Mouse (Mus musculus) stomach, embryonic 14.5 days (tissue): ENCODE measurements around the gene Fpr2. TPM values are rescaled to one million over a fixed set of nuclear protein-coding genes. Genes with fewer than 3 reads are reported as not detected.
"Not testable (repeated sequence)": the region's sequence is repeated elsewhere in the genome, so short reads cannot be mapped to it uniquely, and the experiment has no call there.

Source experiments
- ATAC-seq: fragments of 200-750 bp; cut with Nextera tagmentation; 2 replicates; pipeline ENCODE4 v1.8.0; 2017; ENCODE audit warnings: low read depth, moderate TSS enrichment; ENCODE audit not compliant: insufficient number of reproducible peaks, insufficient read depth, low FRiP score
- H3K27ac ChIP-seq: fragments of 300-500 bp; sonication (generic); 2 replicates; pipeline ENCODE4 v1.5.1; 2014; ENCODE audit warnings: mild to moderate bottlenecking, low read length, moderate library complexity, mixed read lengths
- H3K27me3 ChIP-seq: fragments of 300-500 bp; sonication (generic); 2 replicates; pipeline ENCODE4 v1.6.1; 2014; ENCODE audit warnings: low read length, control low read depth, mixed read lengths; ENCODE audit not compliant: control insufficient read depth, insufficient read depth
- H3K36me3 ChIP-seq: fragments of 300-500 bp; sonication (generic); 2 replicates; pipeline ENCODE4 v1.6.1; 2014; ENCODE audit warnings: mild to moderate bottlenecking, control low read depth, low read length, moderate library complexity, mixed read lengths; ENCODE audit not compliant: control insufficient read depth, insufficient read depth
- H3K4me1 ChIP-seq: fragments of 300-500 bp; sonication (generic); 2 replicates; pipeline ENCODE4 v1.6.1; 2014; ENCODE audit warnings: low read length, control low read depth, mixed read lengths; ENCODE audit not compliant: control insufficient read depth, insufficient read depth
- H3K4me2 ChIP-seq: fragments of 300-500 bp; sonication (generic); replicated peaks from 2 replicates; pipeline ENCODE4 v1.6.1; 2014; ENCODE audit warnings: low read depth, low read length, control low read depth
- H3K4me3 ChIP-seq: fragments of 300-500 bp; sonication (generic); 2 replicates; pipeline ENCODE4 v1.5.1; 2014; ENCODE audit warnings: low read depth, low read length, control low read depth
- H3K9ac ChIP-seq: fragments of 300-500 bp; sonication (generic); replicated peaks from 2 replicates; pipeline ENCODE4 v1.6.1; 2014; ENCODE audit warnings: low read depth, mild to moderate bottlenecking, control low read depth, low read length, moderate library complexity, mixed read lengths
- H3K9me3 ChIP-seq: fragments of 300-500 bp; sonication (generic); 2 replicates; pipeline ENCODE4 v1.6.1; 2016; ENCODE audit warnings: low read depth, low read length, control low read depth; ENCODE audit not compliant: control insufficient read depth
- WGBS: fragments of 180-500 bp; shearing (Covaris S2); extraction: QIAGEN DNeasy Blood & Tissue Kit; methylation state at CpG from one replicate; pipeline ENCODE4 v1.1.7; 2014; 5-methylcytosine and 5-hydroxymethylcytosine counted together
- polyA plus RNA-seq: library from polyadenylated mRNA; unstranded; fragments of >200 nt; fragmentation: Nextera tagmentation; extraction: Ambion mirVana; gene quantifications from 2 replicates; pipeline ENCODE4 v1.2.1, GENCODE M21; 2014

The Fpr2 gene
- 0.55 TPM in 1 of 2 replicates, not detected in the other for polyA plus RNA-seq

DNA sequence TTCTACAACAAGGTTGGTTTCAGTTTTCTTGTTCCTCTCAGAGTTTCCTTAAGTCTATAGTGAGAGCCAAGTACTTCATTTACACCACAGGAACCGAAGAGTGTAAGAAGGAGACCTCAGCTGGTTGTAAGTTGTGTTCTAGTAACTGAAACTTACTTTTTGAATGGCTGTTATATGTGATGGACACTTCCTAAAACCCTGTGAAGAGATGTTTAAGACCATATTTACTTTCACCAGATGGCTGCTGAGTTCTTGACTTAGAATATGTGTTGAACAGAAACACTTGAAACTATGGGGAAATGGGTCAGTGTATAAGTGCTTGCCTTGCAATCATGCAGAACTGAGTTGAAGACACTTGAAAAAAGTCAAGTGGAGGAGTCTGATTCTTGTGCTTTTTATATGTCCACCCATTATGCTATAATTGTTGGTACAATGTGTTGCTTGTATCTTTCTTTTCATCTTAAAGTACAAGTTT is at the start of gene Fpr2, which contains the start of gene Fpr3:
Fpr2 (plus strand) TSS at position 51 of the 475 bp plus-strand sequence.
Fpr3 (plus strand) TSS at position 79 of the 475 bp plus-strand sequence.
- ATAC-seq = no peak
- 51% methylated on average over 1 of the region's 1 CpGs for WGBS

DNA sequence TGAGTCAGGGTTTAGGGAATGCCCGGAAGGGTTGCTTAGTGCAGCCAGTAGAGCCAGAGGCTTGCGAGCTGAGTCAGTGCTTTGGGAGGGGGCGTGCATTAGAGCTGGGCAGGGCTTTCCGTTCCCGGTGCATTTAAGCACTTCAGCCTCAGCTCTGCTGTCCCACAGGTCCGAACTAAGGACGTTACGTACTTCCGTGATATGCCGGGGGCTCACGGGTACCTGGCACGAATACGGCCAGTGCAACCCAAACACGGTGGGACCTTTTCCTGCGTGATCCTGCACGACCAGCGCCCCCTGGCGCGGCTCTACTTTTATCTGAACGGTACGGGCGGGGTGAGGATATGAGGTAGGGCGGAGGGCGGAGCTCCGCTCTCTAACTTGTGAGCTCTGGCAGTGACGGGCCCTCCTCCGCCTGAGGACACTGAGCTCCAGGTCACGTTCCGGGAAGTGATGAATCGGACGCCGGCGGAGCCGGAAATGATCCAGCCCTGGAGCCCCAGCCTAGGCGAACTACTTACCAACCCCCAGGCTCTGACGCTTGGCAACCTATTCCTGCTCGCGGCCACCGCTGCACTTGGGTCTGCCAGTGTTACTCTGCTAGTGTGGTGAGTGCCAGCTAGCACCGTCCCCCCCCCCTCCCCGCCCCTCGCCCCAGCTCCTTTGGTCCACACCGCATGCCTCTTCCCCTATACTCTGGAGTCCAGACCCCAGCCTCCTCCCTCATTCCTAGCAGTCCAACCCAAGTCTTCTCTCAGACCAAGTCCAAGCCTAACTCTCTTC is 49.5 kb upstream of the Fpr2 start:
- Histone ChIP-seq H3K27me3 (no peaks in the 10 kb centered on the region), H3K36me3 (peaks cover 39% of the 10 kb centered on the region), H3K4me1 (peaks cover 37% of the 10 kb centered on the region), H3K9ac (peak overlapping the region; percentile 38; the same call in 1 of the 2 replicates), H3K4me3 (peak overlapping the region; percentile 32), H3K9me3 (no peaks in the 10 kb centered on the region), H3K27ac (peak overlapping the region; percentile 82), H3K4me2 (peak overlapping the region; percentile 55)
- peak; percentile 97 for ATAC-seq
- under 1% methylated on average over 42 of the region's 43 CpGs for WGBS

More for the DNA sequence above, at the start of gene Fpr2, which contains the start of gene Fpr3:
- no peaks in the 10 kb centered on the region for H3K9me3 ChIP-seq
- no peaks in the 10 kb centered on the region for H3K27me3 ChIP-seq
- H3K4me2 ChIP-seq = no peak within 1 kb of the TSS
- no peaks in the 10 kb centered on the region for H3K36me3 ChIP-seq
- no peak within 1 kb of the TSS for H3K27ac ChIP-seq
- H3K4me3 ChIP-seq = no peak within 1 kb of the TSS
- no peaks in the 10 kb centered on the region for H3K4me1 ChIP-seq
- no peak within 1 kb of the TSS for H3K9ac ChIP-seq

DNA sequence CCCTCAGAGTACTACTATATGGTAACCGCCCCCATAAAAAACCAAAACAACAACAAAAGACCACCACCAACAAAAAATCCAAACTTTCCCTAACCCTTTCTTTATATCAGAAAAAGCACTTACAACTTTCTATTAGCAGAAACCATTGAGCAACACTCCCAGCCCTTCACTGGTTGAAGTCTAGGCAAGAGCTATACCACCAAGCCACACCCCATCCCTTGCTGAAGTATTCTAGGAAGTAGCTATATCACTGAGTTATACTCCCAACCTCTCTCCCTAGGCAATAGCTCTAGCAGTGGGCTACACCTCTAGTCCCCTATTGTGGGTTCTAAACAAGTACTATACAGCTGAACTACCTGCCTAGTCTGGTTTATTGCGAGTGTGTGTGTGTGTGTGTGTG is 48.3 kb upstream of the Fpr2 start:
- Histone ChIP-seq H3K9ac (no peak overlapping the region), H3K27me3 (no peaks in the 10 kb centered on the region), H3K9me3 (no peaks in the 10 kb centered on the region), H3K4me2 (no peak overlapping the region), H3K4me1 (peaks cover 25% of the 10 kb centered on the region), H3K36me3 (peaks cover 30% of the 10 kb centered on the region), H3K27ac (no peak overlapping the region), H3K4me3 (no peak overlapping the region)
- no peak for ATAC-seq
- 84% methylated on average over 2 of the region's 2 CpGs for whole genome bisulfite sequencing

DNA sequence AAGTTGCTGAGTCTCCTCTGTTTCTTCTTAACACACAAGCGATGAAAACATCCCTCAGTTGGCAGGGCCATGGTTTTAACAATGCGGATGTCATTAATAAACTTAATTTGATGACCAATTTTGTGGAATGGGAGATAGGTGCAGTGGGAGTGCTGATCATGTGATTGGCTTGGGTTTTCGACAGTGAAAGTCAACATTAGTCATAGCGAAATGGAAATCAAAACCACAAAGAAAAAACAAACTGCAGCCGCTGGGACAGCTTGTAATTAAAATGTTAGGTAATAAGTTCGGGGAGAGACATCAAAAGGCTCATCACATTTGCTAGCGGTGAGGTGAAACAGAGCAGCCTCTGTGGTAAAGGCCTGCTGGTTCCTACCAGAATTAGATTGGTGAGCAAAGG is 46.8 kb upstream of the Fpr2 start:
- Histone ChIP-seq H3K27me3 (no peaks in the 10 kb centered on the region), H3K36me3 (peaks cover 30% of the 10 kb centered on the region), H3K9me3 (no peaks in the 10 kb centered on the region), H3K4me2 (no peak overlapping the region), H3K27ac (no peak overlapping the region), H3K9ac (no peak overlapping the region), H3K4me1 (peaks cover 17% of the 10 kb centered on the region), H3K4me3 (no peak overlapping the region)
- 89% methylated on average over 7 of the region's 7 CpGs for WGBS
- ATAC-seq = no peak

DNA sequence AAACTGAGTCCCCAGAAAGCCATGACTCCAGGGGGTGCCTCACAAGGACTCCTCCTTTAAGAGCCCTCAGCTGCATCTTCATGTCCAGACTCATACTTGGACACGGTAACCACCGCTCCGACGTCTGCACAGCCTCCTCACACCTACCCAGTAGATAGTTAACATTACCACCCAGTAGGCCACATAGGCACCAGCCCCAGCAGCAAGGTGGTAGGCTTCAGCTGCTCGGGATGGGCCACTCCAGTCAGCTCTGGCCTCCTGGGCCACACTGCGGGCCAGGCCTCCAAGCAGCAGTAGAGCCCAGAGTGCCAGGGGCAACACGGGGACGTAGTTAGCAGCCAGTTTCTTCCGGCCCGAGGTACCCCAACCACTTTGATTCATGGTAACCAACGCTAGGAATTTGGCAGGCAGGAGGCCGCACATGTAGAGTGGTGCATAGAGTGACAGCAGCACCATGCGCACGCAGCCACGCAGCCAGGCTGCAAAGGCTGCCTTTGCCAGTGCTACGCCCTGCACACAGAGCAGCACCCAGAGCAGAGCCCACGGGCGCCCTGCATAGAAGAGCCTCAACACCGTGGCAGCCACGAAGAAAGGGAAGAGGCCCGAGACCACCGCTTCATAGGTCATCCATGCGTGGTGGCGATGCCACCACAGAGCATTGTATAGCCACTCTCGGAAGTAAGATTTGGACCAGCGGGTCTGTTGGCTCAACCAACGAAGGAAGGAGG is 43.9 kb upstream of the Fpr2 start:
- H3K4me3 ChIP-seq = no peak overlapping the region
- 73% methylated on average over 27 of the region's 27 CpGs for WGBS

DNA sequence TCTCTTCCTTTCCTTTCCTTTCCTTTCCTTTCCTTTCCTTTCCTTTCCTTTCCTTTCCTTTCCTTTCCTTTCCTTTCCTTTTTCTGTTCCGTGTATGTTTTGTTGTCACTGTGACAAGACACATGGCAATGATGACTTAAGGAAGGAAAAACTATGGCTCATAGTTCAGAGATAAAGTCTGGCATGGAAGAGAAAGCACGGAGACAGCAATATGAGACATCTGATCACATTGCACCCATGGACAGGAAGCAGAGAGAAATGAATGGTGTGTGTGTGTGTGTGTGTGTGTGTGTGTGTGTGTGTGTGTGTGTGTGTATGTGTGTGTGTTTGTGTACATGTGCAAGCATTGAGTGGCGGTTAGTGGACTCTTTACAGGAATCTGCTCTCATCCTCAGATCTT is 43.0 kb upstream of the Fpr2 start:
- not testable (repeated sequence) for ATAC-seq, H3K4me1 ChIP-seq, H3K9me3 ChIP-seq, H3K27me3 ChIP-seq, H3K27ac ChIP-seq, H3K4me2 ChIP-seq, H3K9ac ChIP-seq, H3K4me3 ChIP-seq
- H3K36me3 ChIP-seq = peaks cover 23% of the 10 kb centered on the region
- WGBS = 85% methylated on average over 3 of the region's 3 CpGs

More for the DNA sequence above, 43.9 kb upstream of the Fpr2 start:
- no peak for ATAC-seq
- Histone ChIP-seq H3K4me2 (no peak overlapping the region), H3K4me1 (no peaks in the 10 kb centered on the region), H3K27me3 (no peaks in the 10 kb centered on the region), H3K36me3 (peaks cover 27% of the 10 kb centered on the region), H3K27ac (no peak overlapping the region), H3K9ac (no peak overlapping the region), H3K9me3 (no peaks in the 10 kb centered on the region)

DNA sequence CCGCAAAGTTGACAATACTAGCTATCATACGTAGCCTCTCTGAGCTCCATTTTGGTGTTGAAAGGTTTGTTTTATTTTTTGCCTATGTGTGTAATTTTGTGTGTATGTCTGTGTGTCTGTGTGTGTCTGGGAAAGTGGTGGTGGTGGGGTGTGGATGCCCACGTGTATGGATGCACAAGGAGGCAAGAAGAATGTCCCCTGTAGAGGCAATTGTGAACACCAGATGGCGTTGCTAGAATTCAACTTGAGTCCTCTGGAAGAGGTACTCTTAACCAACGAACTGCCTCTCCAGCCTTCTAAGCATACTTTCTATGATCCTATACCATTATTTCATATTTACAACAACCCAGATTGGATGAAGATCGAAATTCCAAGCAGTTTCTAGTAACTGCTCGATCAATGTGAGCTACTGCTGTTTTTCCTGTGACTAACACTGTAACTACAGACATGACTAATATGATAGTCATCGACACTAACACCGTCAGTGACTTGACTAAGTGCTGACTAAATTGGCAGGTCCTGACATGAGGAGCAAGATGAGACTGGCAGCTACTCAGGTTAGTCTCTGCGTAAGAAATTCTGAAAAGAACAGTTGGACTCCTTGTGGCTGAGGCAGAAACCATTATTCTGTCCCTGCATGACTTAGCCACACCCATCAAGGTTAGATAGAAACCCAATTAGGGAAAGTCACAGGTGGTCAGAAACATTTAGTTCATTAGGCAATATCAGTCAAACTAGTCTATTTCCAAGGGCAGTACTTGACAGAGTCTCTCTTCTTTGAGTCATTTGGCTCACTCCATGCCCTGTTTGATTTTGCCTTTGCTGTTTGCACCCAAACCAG is 42.2 kb upstream of the Fpr2 start:
- no peaks in the 10 kb centered on the region for H3K9me3 ChIP-seq
- 72% methylated on average over 10 of the region's 10 CpGs for WGBS
- H3K4me3 ChIP-seq = no peak overlapping the region
- H3K9ac ChIP-seq = no peak overlapping the region
- no peak overlapping the region for H3K4me2 ChIP-seq
- no peaks in the 10 kb centered on the region for H3K27me3 ChIP-seq
- H3K27ac ChIP-seq = no peak overlapping the region
- no peaks in the 10 kb centered on the region for H3K4me1 ChIP-seq
- ATAC-seq = no peak
- H3K36me3 ChIP-seq = peaks cover 15% of the 10 kb centered on the region

DNA sequence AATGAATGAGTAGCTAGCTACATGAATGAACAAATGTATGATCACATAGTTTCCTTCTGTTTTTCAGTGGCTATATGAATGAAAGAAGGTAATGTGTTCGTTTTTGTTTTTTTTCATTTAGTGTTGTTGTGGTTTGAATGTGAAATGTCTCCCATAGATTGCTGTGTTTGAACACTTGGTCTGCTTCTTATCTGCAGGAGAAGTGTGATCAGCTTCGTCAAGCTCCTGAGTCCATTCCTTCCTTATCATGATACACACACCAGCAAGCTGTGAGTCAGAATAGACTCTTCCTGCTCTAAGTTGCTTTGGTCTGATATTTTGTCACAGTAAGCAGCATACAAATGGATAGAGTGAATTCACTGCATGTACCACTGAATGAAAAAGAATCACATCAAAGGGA is 38.6 kb upstream of the Fpr2 start:
- no peaks in the 10 kb centered on the region for H3K4me1 ChIP-seq

More for the DNA sequence above, 38.6 kb upstream of the Fpr2 start:
- no peak overlapping the region for H3K27ac ChIP-seq
- no peak overlapping the region for H3K4me2 ChIP-seq
- no peak overlapping the region for H3K9ac ChIP-seq
- no peak overlapping the region for H3K4me3 ChIP-seq
- H3K27me3 ChIP-seq = no peaks in the 10 kb centered on the region
- ATAC-seq = no peak
- no peaks in the 10 kb centered on the region for H3K9me3 ChIP-seq
- H3K36me3 ChIP-seq = no peaks in the 10 kb centered on the region; the same call in 1 of the 2 replicates
- WGBS = 80% methylated on average over 2 of the region's 2 CpGs
